Mouse (Mus musculus) v-Abl transformed pro-B cells (cell line): Measurements from ENCODE around the gene Gde1.

ENCODE experiments used
- in situ Hi-C, 2 experiments: fragments of 400-800 bp; cut with MboI; formaldehyde crosslinking; loops; one replicate each; pipeline ENCODE4 v1.15.1; 2025; ENCODE audit not compliant: unreplicated experiment in 2 of 2

Gde1 gene

GRCm38 (mm10) chr7:118705101-118705961, at the start of gene Gde1:
Gene Gde1, minus strand, starts transcription at chr7:118705778.
- in situ Hi-C loops: no loop called here

- in situ Hi-C loops: loop anchor here (25.0 kb wide), 2 partner anchors 711 to 1886 kb away; partner anchors contain the start of genes Uqcrc2 (in 2 of the 2) and Gp2 (in 1 of the 2)
These were observed 46.0 kb upstream of the Gde1 start for GRCm38 (mm10) chr7:118751625-118752024.

GRCm38 (mm10) chr7:118749706-118750105, 44.1 kb upstream of the Gde1 start:
- in situ Hi-C loops: loop anchor here (25.0 kb wide), 2 partner anchors 713 to 1888 kb away; partner anchors contain the start of genes Uqcrc2 (in 2 of the 2) and Gp2 (in 1 of the 2)

- in situ Hi-C loops: no loop called here
These were observed 42.5 kb upstream of the Gde1 start for GRCm38 (mm10) chr7:118747891-118748672.

GRCm38 (mm10) chr7:118744766-118745165, 39.2 kb upstream of the Gde1 start:
- in situ Hi-C loops: no loop called here

GRCm38 (mm10) chr7:118742278-118742677, 36.7 kb upstream of the Gde1 start:
- in situ Hi-C loops: no loop called here

- in situ Hi-C loops: no loop called here
These were observed 35.2 kb upstream of the Gde1 start for GRCm38 (mm10) chr7:118740532-118741338.

- in situ Hi-C loops: no loop called here
These were observed 34.5 kb upstream of the Gde1 start, which contains the start of gene Vps35l for GRCm38 (mm10) chr7:118739975-118740531. Gene Vps35l, plus strand, starts transcription at chr7:118740226.

GRCm38 (mm10) chr7:118738730-118739129, 33.2 kb upstream of the Gde1 start:
- in situ Hi-C loops: no loop called here

- in situ Hi-C loops: no loop called here
These were observed 27.6 kb upstream of the Gde1 start for GRCm38 (mm10) chr7:118733225-118733624.

- in situ Hi-C loops: no loop called here
These were observed 26.2 kb upstream of the Gde1 start for GRCm38 (mm10) chr7:118731781-118732180.

GRCm38 (mm10) chr7:118728846-118729587, 23.4 kb upstream of the Gde1 start:
- in situ Hi-C loops: no loop called here

- in situ Hi-C loops: no loop called here
These were observed 19.9 kb upstream of the Gde1 start for GRCm38 (mm10) chr7:118725459-118725858.

- in situ Hi-C loops: no loop called here
These were observed 18.3 kb upstream of the Gde1 start for GRCm38 (mm10) chr7:118723927-118724326.

GRCm38 (mm10) chr7:118718066-118718465, 12.5 kb upstream of the Gde1 start:
- in situ Hi-C loops: no loop called here

- in situ Hi-C loops: no loop called here
These were observed 9.3 kb upstream of the Gde1 start for GRCm38 (mm10) chr7:118714873-118715272.

- in situ Hi-C loops: no loop called here
These were observed 6.9 kb upstream of the Gde1 start, which contains the start of gene Ccp110 for GRCm38 (mm10) chr7:118712228-118713173. Gene Ccp110, plus strand, starts transcription at chr7:118712552.

GRCm38 (mm10) chr7:118710776-118711175, 5.2 kb upstream of the Gde1 start:
- in situ Hi-C loops: no loop called here
